Mouse (Mus musculus) bone marrow macrophage, adult 2 months (primary cell): ENCODE results near the gene Eml5.

Source experiments
- CTCF ChIP-seq: IDR thresholded peaks from 2 replicates; pipeline ENCODE4 v1.5.1; 2012; ENCODE audit warnings: low read depth, mild to moderate bottlenecking, low read length, moderate library complexity
- POLR2A ChIP-seq: IDR thresholded peaks from 2 replicates; pipeline ENCODE4 v1.6.1; 2012; ENCODE audit warnings: mild to moderate bottlenecking, low read depth, low read length, borderline replicate concordance

DNA sequence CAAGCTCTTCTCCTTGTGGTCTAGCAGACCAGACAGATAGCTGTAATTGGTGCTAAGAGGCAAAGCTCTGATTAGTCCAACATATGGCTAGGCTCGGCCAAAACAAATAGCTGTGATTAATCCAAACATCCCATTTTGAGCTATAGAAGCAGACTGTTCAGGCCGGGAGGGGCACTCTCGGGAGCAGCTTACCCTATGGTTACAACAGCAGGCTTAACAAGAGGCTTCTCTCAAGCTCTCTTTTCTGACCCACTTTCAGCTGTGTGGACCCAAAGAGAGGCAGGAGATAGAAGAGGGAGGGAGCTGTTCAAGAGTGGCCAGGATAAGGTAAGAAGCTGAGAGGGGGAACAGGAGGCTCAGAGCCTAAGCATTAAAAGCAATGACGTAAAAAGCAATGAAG is 155.7 kb downstream of the Eml5 start:
- no peak for TF ChIP-seq CTCF
- no peak for TF ChIP-seq POLR2A
